Mouse (Mus musculus) right cerebral cortex, postnatal 25 days (tissue): Measurements from ENCODE around the gene Myt1l.

Source experiments
- DNase-seq: peaks from one replicate; pipeline ENCODE4 v3.0.0; 2022

Myt1l gene

DNA sequence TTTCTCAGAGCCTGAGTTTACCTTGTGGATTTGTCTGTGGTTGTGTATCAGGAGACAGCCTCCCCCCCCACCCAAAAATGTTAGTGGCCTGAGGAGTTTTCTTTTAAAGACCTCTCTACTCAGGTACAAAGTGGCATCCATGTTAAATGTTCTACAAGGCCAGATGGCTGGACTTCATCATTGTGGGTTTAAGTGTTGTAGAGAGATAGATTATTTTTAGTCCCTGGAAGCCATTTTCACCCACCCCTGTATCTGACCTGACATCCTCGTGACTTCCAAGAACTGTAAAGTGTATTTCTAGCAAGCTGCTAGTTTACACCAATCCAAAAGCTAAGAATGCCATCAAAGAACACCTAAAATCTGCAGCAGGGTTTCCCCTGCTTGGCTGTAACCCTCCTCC, 402.4 kb downstream of the Myt1l start:
- no peak for DNase-seq

DNA sequence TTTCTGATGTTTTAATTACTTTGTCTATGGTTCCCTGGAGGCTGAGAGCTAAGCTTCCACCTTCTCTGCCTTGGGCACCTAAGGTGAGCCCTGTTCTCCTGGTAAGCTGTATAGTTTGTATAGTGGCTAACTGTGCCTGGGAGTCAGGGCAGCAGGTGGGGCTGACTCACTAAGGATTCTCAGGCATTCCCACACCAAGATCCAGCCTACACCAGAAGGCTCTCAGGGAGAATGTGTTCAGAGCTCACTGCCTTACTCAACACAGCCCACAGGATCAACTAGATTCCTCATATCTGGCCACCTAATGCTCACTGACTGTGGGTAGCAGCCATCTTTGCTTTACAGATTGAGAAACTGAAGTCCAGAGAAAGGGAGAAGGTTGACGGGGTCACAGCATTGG, 404.8 kb downstream of the Myt1l start:
- no peak for DNase-seq

GRCm38 (mm10) chr12:29933501-29933900, 405.3 kb downstream of the Myt1l start:
- no peak for DNase-seq

GRCm38 (mm10) chr12:29934120-29934581, 406.0 kb downstream of the Myt1l start:
- peak; percentile 70 for DNase-seq

DNA sequence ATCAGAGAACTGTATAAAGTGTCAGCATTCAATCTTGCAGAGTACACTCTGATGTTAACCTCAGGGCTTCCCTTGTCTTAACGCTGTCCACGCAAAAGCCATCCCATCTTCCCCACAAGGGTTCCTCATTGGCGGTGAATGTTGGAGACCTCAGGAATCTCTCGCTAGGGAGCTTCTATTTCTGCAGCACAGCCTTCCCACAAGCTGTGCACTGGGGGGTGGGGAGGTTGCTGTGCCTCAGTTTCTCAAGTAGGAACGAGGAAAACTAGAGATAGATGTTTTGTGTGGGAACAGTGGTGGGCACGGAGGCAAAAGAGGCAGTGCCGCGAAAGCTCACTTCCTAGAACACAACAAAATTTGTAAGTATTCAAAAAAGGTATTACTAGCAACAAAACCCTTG, 409.1 kb downstream of the Myt1l start, which contains the start of gene Pxdn:
Gene Pxdn (plus strand): TSS at position 301 of the 400 bp plus-strand sequence.
- no peak for DNase-seq

DNA sequence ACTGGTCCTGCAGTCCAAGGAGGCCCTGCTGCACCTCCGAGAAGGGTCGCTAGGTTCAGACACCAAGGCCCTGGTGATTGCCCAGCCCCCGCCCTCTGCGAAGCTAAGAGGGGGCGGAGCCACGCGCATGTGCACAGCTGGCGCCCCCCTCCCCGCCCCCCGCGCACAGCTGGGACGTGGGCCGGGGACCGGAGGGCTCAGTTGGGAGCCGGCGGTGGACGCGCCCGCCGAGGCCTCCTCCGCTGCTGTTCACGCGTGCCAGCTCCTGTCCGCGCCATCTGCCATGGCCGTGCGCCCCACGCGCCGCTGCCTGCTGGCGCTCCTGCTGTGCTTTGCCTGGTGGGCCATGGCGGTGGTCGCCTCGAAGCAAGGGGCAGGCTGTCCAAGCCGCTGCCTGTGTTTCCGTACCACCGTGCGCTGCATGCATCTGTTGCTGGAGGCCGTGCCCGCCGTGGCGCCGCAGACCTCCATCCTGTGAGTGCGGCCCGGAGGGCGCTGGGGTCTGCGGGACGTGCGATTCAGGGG, 409.7 kb downstream of the Myt1l start:
- peak; percentile 75 for DNase-seq

DNA sequence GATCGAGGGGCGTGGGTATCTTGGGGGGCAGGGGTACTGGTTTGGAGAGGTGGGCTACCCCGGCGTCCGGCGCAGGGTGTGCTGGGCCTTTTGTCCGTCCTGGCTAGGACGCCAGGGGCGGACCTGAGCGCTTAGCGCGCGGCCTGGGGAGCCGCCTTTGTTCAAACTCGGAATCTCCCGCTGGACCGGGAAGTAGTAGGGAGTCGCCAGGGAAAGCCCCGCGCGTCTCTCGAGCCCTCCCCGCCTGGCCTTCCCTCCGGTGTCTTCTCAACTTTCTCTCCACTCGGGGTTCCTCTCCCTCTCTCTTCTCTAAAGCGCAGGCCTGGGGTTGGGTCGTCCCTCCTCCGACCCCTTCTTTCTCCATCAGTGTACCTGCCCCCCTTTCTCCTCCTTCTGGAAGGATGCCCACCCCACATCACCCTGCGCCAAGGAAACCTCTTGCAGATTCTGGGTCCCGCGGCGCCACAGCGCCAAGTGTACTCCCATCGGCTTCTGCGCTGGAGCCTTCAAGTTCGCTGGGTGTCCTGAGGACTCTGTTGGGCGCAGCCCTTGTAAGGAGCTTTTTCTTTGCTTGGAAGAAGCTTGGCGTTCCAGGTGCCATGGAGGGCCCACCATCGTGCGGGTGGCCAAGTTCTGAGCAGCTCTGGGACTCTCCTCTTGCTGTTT, 410.3 kb downstream of the Myt1l start:
- peak; percentile 58 for DNase-seq

- no peak for DNase-seq
These were observed 411.1 kb downstream of the Myt1l start for GRCm38 (mm10) chr12:29939261-29939671.

GRCm38 (mm10) chr12:29942435-29942834, 414.3 kb downstream of the Myt1l start:
- no peak for DNase-seq

- no peak for DNase-seq
These were observed 416.5 kb downstream of the Myt1l start for GRCm38 (mm10) chr12:29944650-29945049.

DNA sequence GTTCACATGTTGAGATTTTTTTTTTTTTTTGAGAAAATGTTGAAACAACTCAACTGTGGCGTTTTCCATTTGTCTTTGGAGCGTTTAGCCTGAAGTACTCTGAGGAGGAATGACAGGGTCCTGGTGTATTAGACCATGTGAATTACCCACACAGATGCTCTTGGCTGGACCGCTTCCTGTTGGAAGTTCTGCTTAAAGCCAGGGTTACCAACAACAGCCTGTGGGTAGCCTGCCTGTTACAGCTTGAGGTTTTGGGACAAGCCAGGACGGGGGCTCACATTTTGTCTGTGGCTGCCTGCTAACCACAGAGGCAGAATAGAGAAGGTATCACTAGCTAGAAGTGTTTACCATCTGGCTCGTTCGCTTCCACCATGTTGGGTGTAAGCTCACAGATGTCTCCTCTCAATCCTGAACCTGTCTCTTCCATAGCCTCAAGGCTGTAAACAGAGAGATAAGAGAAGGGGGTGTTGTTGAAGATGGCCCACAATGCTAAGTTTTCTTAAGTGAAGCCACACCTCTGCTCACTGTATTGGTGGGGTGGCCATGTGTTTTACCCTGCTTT, 417.1 kb downstream of the Myt1l start:
- DNase-seq = no peak

GRCm38 (mm10) chr12:29951043-29951442, 422.9 kb downstream of the Myt1l start:
- DNase-seq = no peak

DNA sequence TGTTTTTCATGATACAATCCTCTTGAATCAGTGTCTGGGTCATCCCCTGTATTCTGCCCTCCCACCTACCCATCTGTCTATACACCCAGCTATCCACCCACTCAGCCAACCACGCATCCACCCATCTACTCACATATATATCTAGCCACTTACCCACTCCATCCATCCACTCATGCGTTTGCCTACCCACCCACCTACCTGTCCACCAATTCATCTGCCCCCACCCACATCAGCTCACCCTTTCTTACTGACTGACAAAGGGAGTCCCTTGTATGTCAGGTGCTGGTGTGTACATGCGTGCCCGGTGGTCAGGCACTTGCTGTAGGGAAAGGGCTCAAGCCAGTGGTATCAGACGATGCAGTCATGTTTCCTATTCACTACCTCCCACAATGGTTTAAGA, 423.3 kb downstream of the Myt1l start:
- DNase-seq = no peak

DNA sequence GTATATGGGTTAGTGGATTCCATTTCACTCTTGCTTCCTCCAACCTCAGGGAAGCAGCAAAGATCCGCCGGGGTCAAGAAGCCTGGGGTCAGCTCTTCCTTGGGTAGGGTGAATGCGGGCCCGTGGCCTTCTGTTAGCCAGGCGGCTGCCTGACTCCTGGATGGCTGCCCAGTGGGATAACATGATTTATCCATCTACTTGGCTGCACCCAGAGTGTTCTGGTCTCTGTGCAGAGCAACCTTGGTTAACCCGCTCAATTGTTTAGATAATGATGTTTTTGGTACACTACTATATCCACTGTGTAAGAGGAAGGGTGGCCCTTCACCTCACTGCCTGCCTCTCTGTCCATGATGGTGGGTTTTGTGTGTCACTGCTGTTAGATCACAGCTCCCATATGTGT, 423.9 kb downstream of the Myt1l start:
- DNase-seq = no peak

DNA sequence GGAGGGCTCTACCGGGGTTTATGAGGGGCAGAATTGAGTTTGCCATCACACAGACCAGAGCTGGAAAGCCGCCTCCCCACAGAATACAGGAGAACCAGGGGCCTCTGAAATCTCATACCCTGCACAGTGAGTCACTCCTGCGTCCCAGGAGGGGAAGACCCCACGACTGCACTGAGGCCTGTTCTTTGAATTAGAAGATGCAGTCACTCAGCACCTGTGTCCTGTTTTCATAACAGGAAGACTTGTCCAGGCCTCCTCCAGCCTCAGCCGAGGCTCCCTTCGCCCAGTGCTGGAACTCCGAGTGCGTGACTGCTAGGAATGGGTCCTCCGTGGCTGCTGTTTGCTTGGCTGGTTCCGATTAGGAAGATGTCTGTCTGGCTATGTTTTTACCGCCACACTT, 425.8 kb downstream of the Myt1l start:
- DNase-seq = no peak

DNA sequence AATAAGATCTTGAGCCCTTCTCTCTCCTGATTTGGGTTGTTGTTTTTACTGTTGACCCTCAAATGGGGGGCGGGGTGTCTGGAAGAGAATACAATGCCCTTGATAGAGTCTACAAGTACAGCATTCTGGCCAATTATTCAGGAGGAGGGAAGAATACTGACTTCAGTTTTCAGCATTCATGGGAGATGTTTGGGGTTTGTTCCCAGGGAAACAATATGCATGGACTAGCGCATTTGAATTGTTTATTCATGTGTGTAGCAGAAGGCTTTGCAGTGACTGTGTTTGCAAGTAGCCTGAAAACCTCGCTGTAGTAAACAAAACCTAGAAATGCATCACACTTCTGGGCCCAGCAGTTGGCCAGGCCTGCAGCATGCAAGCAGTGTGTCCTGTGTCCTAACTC, 426.3 kb downstream of the Myt1l start:
- no peak for DNase-seq

DNA sequence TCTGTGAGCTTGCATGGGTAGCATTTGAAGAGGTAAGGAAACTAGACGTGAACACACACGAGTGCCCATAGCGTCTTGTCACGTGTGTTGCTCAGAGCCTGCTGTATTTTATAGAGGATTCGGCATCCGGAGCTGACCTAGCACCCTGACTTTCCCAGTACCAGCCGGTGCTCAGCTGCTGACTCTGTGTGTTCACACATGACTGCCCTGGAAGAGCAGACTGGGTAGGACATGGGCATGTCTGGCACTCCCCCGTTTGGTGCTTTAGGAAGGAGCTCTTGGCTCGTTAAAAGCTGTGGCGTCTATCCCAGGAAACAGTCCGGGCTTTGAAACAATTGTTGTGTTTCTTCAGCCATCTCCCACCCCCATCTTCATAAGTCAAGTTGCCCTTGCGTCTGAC, 428.8 kb downstream of the Myt1l start:
- no peak for DNase-seq

DNA sequence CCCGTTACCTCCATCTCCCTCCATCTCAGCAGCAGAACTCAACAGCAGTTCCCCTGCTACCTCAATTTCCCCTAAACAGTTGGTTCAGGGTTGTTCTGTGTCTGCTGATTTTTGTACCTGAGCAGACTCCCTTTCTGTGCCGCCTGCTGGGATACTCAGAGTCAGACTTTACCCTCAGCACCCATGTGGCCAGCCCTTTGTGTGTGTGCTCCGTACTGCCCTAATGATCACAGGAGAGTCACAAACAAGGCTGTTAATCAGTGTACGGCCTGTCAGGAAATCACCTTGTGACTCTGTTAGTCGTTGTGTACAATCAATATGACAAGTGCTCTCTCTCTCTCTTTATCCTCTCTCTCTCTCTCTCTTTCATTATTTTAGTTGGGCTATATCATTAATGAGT, 430.5 kb downstream of the Myt1l start:
- DNase-seq = no peak

GRCm38 (mm10) chr12:29961041-29961440, 432.9 kb downstream of the Myt1l start:
- DNase-seq = no peak

DNA sequence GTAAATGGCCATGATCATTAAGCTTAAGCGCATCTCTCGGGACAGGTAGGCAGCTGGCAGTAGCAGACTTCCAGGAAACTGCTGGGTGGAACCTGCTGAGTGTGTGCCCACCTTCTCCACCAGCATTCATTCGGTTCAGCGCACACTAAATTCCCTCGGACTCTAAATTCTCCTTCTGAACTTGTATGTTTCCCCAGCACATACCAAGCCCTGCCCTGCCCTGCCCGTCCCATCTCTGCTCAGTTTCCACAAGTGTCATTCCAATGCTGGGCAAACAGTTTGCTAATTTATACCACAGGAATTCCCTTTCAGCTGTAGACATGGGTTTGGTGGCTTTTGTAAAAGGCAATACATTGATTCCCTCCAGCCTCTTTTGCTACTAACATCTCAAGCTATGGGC, 436.8 kb downstream of the Myt1l start:
- DNase-seq = no peak

GRCm38 (mm10) chr12:29971795-29972464, 443.7 kb downstream of the Myt1l start:
- DNase-seq = no peak

GRCm38 (mm10) chr12:29972533-29972932, 444.3 kb downstream of the Myt1l start:
- DNase-seq = no peak
